7 mouse cellular contexts compared by ENCODE assay signal in the genomic region with DNA sequence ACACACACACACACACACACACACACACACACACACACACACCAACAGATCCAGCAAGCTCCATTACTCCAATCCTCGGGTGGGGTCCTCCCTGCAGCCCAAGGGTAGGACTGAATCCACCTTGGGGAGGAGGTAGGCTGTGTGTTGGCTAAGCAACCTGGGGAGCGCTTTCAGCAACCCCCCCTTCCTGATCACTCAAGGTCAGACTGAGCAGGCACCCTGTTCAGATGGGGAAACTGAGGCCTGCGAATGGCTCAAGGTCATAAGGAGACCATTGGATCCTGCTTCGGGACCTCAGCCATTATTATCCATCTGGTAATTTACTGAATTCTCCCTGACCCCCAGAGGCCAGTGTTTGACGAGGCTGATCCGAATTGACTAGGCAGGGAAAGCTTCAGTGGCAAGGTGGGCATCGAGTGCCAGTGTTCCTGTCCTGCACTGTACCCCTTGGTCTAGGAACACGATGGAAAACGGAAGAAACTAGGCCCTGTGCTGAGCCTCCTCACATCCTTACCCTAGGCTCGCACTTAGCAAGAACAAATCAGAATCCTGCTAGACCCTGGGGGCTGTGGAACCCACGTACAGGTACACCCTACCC. TPM values are rescaled to one million over a fixed set of nuclear protein-coding genes. Genes with fewer than 3 reads are reported as not detected.
DNase-seq lines count a peak whose midpoint lies in the region; ATAC-seq and TF ChIP-seq lines count a peak whose summit lies in the region.

No protein-coding gene starts in this region.

- H3K27me3 ChIP-seq in lung, embryonic 14.5 days (ENCODE audit: insufficient read depth, low read length), result no peaks in the 10 kb centered on the region
- H3K27me3 ChIP-seq in forebrain, embryonic 12.5 days, result no peaks in the 10 kb centered on the region; the same call in 1 of the 2 replicates
- no peaks in the 10 kb centered on the region for H3K27me3 ChIP-seq in limb, embryonic 10.5 days (ENCODE audit: low read depth, poor library complexity, severe bottlenecking)
- H3K27me3 ChIP-seq in neural tube, embryonic 15.5 days (replicated peaks), result no peaks in the 10 kb centered on the region

- H3K36me3 ChIP-seq in lung, embryonic 14.5 days (ENCODE audit: insufficient read depth), result peaks cover 38% of the 10 kb centered on the region
- H3K36me3 ChIP-seq in forebrain, embryonic 12.5 days (replicated peaks), result peaks cover 5% of the 10 kb centered on the region
- H3K36me3 ChIP-seq in limb, embryonic 10.5 days, result peaks cover 45% of the 10 kb centered on the region
- peaks cover 6% of the 10 kb centered on the region for H3K36me3 ChIP-seq in neural tube, embryonic 15.5 days

- peak overlapping the region; percentile 24; the same call in 1 of the 2 replicates for H3K27ac ChIP-seq in lung, embryonic 14.5 days (ENCODE audit: low read depth)
- peak overlapping the region; percentile 89; the same call in 1 of the 2 replicates for H3K27ac ChIP-seq in forebrain, embryonic 12.5 days
- peak overlapping the region; percentile 95 for H3K27ac ChIP-seq in limb, embryonic 10.5 days
- peak overlapping the region; percentile 94 for H3K27ac ChIP-seq in neural tube, embryonic 15.5 days (replicated peaks)

- WGBS in lung, embryonic 14.5 days, result 35% methylated on average over 11 of the region's 11 CpGs
- 51% methylated on average over 11 of the region's 11 CpGs for WGBS in forebrain, embryonic 12.5 days
- 68% methylated on average over 11 of the region's 11 CpGs for WGBS in limb, embryonic 10.5 days
- WGBS in neural tube, embryonic 15.5 days, result 31% methylated on average over 11 of the region's 11 CpGs

- H3K4me1 ChIP-seq in lung, embryonic 14.5 days (ENCODE audit: insufficient read depth), result peaks cover 56% of the 10 kb centered on the region
- peaks cover 74% of the 10 kb centered on the region for H3K4me1 ChIP-seq in forebrain, embryonic 12.5 days
- peaks cover 92% of the 10 kb centered on the region for H3K4me1 ChIP-seq in limb, embryonic 10.5 days
- H3K4me1 ChIP-seq in neural tube, embryonic 15.5 days, result peaks cover 83% of the 10 kb centered on the region

- no peak for TF ChIP-seq CTCF in lung, embryonic 14.5 days (IDR thresholded peaks at IDR 0.05; ENCODE audit: low read depth)

- no peak for DNase-seq in lung, embryonic 14.5 days
- no peak for DNase-seq in lung, postnatal 14 days
- DNase-seq in limb, embryonic 10.5 days (ENCODE audit: low spot score), result no peak
- no peak for DNase-seq in cerebellum, adult 8-10 months
- DNase-seq in MN1 (ENCODE audit: low spot score), result no peak

- ATAC-seq in lung, embryonic 14.5 days (ENCODE audit: insufficient read depth), result no peak
- ATAC-seq in forebrain, embryonic 12.5 days (ENCODE audit: low FRiP score), result no peak
- 0 out of 2 replicates have a peak, but pooled peaks have one; percentile 0 for ATAC-seq in neural tube, embryonic 15.5 days (ENCODE audit: low FRiP score)

- peak overlapping the region; percentile 89 for H3K9ac ChIP-seq in lung, embryonic 14.5 days
- H3K9ac ChIP-seq in forebrain, embryonic 12.5 days, result peak overlapping the region; percentile 91
- H3K9ac ChIP-seq in neural tube, embryonic 15.5 days (replicated peaks), result peak overlapping the region; percentile 100

- no peaks in the 10 kb centered on the region for H3K9me3 ChIP-seq in lung, embryonic 14.5 days (ENCODE audit: low read depth, low read length)
- H3K9me3 ChIP-seq in forebrain, embryonic 12.5 days, result no peaks in the 10 kb centered on the region
- no peaks in the 10 kb centered on the region for H3K9me3 ChIP-seq in limb, embryonic 10.5 days (replicated peaks)
- H3K9me3 ChIP-seq in neural tube, embryonic 15.5 days (replicated peaks), result no peaks in the 10 kb centered on the region

- peak overlapping the region; percentile 67 for H3K4me3 ChIP-seq in lung, embryonic 14.5 days (ENCODE audit: low read depth, low read length)
- peak overlapping the region; percentile 80 for H3K4me3 ChIP-seq in forebrain, embryonic 12.5 days (replicated peaks)
- H3K4me3 ChIP-seq in limb, embryonic 10.5 days, result peak overlapping the region; percentile 85
- peak overlapping the region; percentile 80 for H3K4me3 ChIP-seq in neural tube, embryonic 15.5 days (replicated peaks)

- peak overlapping the region; percentile 93 for H3K4me2 ChIP-seq in lung, embryonic 14.5 days
- peak overlapping the region; percentile 77 for H3K4me2 ChIP-seq in forebrain, embryonic 12.5 days
- H3K4me2 ChIP-seq in neural tube, embryonic 15.5 days, result peak overlapping the region; percentile 81

RNA-seq across cellular contexts. Expression of gene Mtss1l, which starts 1.2 kb away (rescaled TPM):
- polyA plus RNA-seq in lung, embryonic 14.5 days (2014; fragmentation: Nextera tagmentation; extraction: Ambion mirVana), result 30.9 and 39.9 TPM in 2 replicates
- 8.9 and 10.0 TPM in 2 replicates for polyA plus RNA-seq in forebrain, embryonic 12.5 days (2016; fragmentation: Nextera tagmentation; extraction: Ambion mirVana)
- polyA plus RNA-seq in limb, embryonic 10.5 days (2016; fragmentation: Nextera tagmentation; extraction: Ambion mirVana), result 7.8 and 8.8 TPM in 2 replicates
- polyA plus RNA-seq in neural tube, embryonic 15.5 days (2015; fragmentation: Nextera tagmentation; extraction: Ambion mirVana), result 21.2 and 31.8 TPM in 2 replicates

Comparison
In these comparisons a context has a peak if more than half of its experiments do, and no peak if none do; other contexts are left out.
1. H3K27ac ChIP-seq: peak in every context shown above with its lines; median percentile 95 in limb, embryonic 10.5 days; 94 in neural tube, embryonic 15.5 days; 89 in forebrain, embryonic 12.5 days; 24 in lung, embryonic 14.5 days.